Mouse (Mus musculus) cortical plate, adult 2 months (tissue): ENCODE data around the gene Slc25a29.

Experiments
- CTCF ChIP-seq: fragments of 200-500 bp; IDR thresholded peaks from 2 replicates; pipeline ENCODE4 v1.5.1; 2011; ENCODE audit warnings: mild to moderate bottlenecking, control low read depth, low read length; ENCODE audit not compliant: insufficient read depth; ENCODE audit errors: extremely low read depth
- POLR2A ChIP-seq: fragments of 200-500 bp; IDR thresholded peaks from 2 replicates; pipeline ENCODE4 v1.6.1; 2011; ENCODE audit warnings: mild to moderate bottlenecking, low read length, control low read depth; ENCODE audit not compliant: insufficient read depth; ENCODE audit errors: extremely low read depth

DNA sequence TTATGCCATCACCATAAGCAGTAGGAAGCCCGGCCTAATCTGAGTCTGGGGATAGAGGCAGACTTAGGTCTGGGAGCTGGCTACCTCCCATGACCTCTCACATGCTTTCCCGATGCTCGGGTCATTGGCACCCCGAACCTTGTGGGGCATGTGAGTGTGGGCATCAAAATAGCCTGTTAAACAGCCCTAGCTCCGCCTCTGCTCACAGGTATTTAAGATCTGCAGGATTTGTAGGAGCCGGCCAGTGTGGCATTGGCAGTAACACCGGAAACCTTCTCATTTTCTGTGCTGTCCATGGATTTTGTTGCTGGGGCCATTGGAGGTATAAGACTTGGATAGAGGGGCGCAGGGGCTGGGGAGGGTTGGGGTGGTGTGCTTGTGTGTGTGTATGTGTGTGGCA lies 15.2 kb upstream of the Slc25a29 start:
- TF ChIP-seq POLR2A (no peak), CTCF (no peak)
